Mouse (Mus musculus) olfactory bulb, adult 2 months (tissue): ENCODE data around the gene Opa1.

Source experiments
- CTCF ChIP-seq: fragments of 200-500 bp; IDR thresholded peaks from 2 replicates; pipeline ENCODE4 v1.5.1; 2012; ENCODE audit warnings: low read depth, mild to moderate bottlenecking, low read length, moderate library complexity; ENCODE audit not compliant: insufficient read depth
- POLR2A ChIP-seq: fragments of 200-500 bp; IDR thresholded peaks from 2 replicates; pipeline ENCODE4 v1.6.1; 2012; ENCODE audit warnings: mild to moderate bottlenecking, low read depth, low read length, moderate library complexity; ENCODE audit not compliant: insufficient read depth

DNA sequence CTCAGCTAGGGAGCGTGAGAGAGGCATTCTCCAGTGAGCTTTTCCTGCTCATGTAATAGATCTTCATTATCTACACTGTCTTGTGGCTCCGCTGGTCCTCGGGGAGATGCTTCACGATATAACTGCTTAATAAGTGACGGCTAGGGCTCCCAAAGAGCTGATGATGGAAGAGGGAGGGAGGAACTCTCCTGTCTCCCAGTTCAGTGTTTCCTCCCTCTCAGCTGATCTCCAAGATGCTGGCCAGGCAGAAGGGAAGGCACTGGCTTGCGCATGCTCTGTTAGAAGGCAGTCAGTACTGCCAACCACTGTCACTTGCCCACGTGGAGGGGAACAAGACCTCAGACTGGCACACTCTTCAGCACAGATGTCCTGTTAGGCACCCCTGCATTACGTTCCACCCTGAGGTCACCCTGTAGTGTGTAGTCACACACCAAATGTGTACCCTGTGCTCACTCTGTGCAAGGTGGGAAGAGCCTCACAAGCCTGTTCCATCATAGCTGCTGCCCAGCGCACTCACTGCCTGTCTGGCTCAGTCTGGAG, 115.4 kb downstream of the Opa1 start:
- TF ChIP-seq CTCF (no peak), POLR2A (no peak)
